Mouse (Mus musculus): ENCODE data around the gene Ndufa11.

Gene Ndufa11

GRCm38 (mm10) chr17:56716655-56717362 is 758 bp upstream of the Ndufa11 start:
- peak; percentile 99 for DNase-seq (ENCODE audit: low read depth)

GRCm38 (mm10) chr17:56722441-56722840 is 4.9 kb downstream of the Ndufa11 start:
- no peak for DNase-seq (ENCODE audit: low read depth)

- DNase-seq (ENCODE audit: low read depth), result no peak
These were observed 6.0 kb downstream of the Ndufa11 start for GRCm38 (mm10) chr17:56723419-56724161.

GRCm38 (mm10) chr17:56727029-56727649 is 9.6 kb downstream of the Ndufa11 start:
- no peak for DNase-seq (ENCODE audit: low read depth)

- DNase-seq (ENCODE audit: low read depth), result peak; percentile 35
These were observed 10.1 kb downstream of the Ndufa11 start for GRCm38 (mm10) chr17:56727659-56728058.

GRCm38 (mm10) chr17:56728117-56728516 is 10.6 kb downstream of the Ndufa11 start:
- DNase-seq (ENCODE audit: low read depth), result no peak

- DNase-seq (ENCODE audit: low read depth), result no peak
These were observed 11.6 kb downstream of the Ndufa11 start for GRCm38 (mm10) chr17:56729151-56729550.

GRCm38 (mm10) chr17:56729656-56730055 is 12.1 kb downstream of the Ndufa11 start:
- no peak for DNase-seq (ENCODE audit: low read depth)

- DNase-seq (ENCODE audit: low read depth), result no peak
These were observed 19.0 kb downstream of the Ndufa11 start for GRCm38 (mm10) chr17:56736534-56736933.

GRCm38 (mm10) chr17:56738221-56738620 is 20.7 kb downstream of the Ndufa11 start:
- DNase-seq (ENCODE audit: low read depth), result no peak

GRCm38 (mm10) chr17:56740118-56740787 is 22.7 kb downstream of the Ndufa11 start:
- DNase-seq (ENCODE audit: low read depth), result no peak

GRCm38 (mm10) chr17:56740788-56741160 is 23.2 kb downstream of the Ndufa11 start:
- DNase-seq (ENCODE audit: low read depth), result no peak

- DNase-seq (ENCODE audit: low read depth), result no peak
These were observed 26.6 kb downstream of the Ndufa11 start for GRCm38 (mm10) chr17:56744173-56744572.

- no peak for DNase-seq (ENCODE audit: low read depth)
These were observed 34.0 kb downstream of the Ndufa11 start for GRCm38 (mm10) chr17:56751404-56752072.

- no peak for DNase-seq (ENCODE audit: low read depth)
These were observed 35.9 kb downstream of the Ndufa11 start for GRCm38 (mm10) chr17:56753452-56753851.

GRCm38 (mm10) chr17:56754271-56755185 is 37.0 kb downstream of the Ndufa11 start:
- no peak for DNase-seq (ENCODE audit: low read depth)

- DNase-seq (ENCODE audit: low read depth), result no peak
These were observed 39.3 kb downstream of the Ndufa11 start for GRCm38 (mm10) chr17:56756703-56757399.

GRCm38 (mm10) chr17:56757416-56758123 is 40.0 kb downstream of the Ndufa11 start, which contains the start of gene Nrtn:
Gene Nrtn (minus strand): TSS chr17:56757530.
- DNase-seq (ENCODE audit: low read depth), result peak; percentile 70

- DNase-seq (ENCODE audit: low read depth), result peak; percentile 66
These were observed 40.6 kb downstream of the Ndufa11 start for GRCm38 (mm10) chr17:56758132-56758531.

Data from c-Kit-positive CD71-positive TER-119-negative erythroid progenitor cells, embryonic 14.5 days (primary cell).